Mouse (Mus musculus) adrenal gland, postnatal 10 days (tissue): Measurements from ENCODE around the gene Cnst. TPM values are rescaled to one million over a fixed set of nuclear protein-coding genes. Genes with fewer than 3 reads are reported as not detected.

Source experiments
- DNase-seq: peaks from one replicate; pipeline ENCODE4 v3.0.0; 2021; ENCODE audit warnings: mixed read lengths
- total RNA-seq, 2 experiments: library from RNA; stranded (reverse); gene quantifications; 2 replicates each; pipeline ENCODE4 v1.2.3; 2021

The Cnst gene
- total RNA-seq, 2 experiments from 2014 or later: 36.5 to 42.1 TPM

- no peak for DNase-seq
Measured at GRCm38 (mm10) chr1:179553197-179553948, 7.2 kb downstream of the Cnst start.

GRCm38 (mm10) chr1:179553949-179554347 lies 7.8 kb downstream of the Cnst start:
- no peak for DNase-seq

- DNase-seq: no peak
Measured at GRCm38 (mm10) chr1:179556921-179557320, 10.8 kb downstream of the Cnst start.

GRCm38 (mm10) chr1:179559446-179560194 lies 13.4 kb downstream of the Cnst start:
- DNase-seq: no peak

- DNase-seq: no peak
Measured at GRCm38 (mm10) chr1:179560845-179561430, 14.8 kb downstream of the Cnst start.

GRCm38 (mm10) chr1:179563211-179563610 lies 17.0 kb downstream of the Cnst start:
- no peak for DNase-seq

- DNase-seq: peak; percentile 72
Measured at GRCm38 (mm10) chr1:179563926-179564325, 17.8 kb downstream of the Cnst start.

GRCm38 (mm10) chr1:179567558-179567957 lies 21.4 kb downstream of the Cnst start:
- DNase-seq: no peak

- no peak for DNase-seq
Measured at GRCm38 (mm10) chr1:179568690-179569398, 22.7 kb downstream of the Cnst start.

- DNase-seq: no peak
Measured at GRCm38 (mm10) chr1:179570482-179570881, 24.3 kb downstream of the Cnst start.

GRCm38 (mm10) chr1:179571686-179572085 lies 25.5 kb downstream of the Cnst start:
- no peak for DNase-seq

- no peak for DNase-seq
Measured at GRCm38 (mm10) chr1:179573650-179574206, 27.6 kb downstream of the Cnst start.

- no peak for DNase-seq
Measured at GRCm38 (mm10) chr1:179578625-179579024, 32.5 kb downstream of the Cnst start.

- no peak for DNase-seq
Measured at GRCm38 (mm10) chr1:179580200-179580599, 34.0 kb downstream of the Cnst start.

- DNase-seq: no peak
Measured at GRCm38 (mm10) chr1:179581422-179581821, 35.3 kb downstream of the Cnst start.

GRCm38 (mm10) chr1:179582021-179582433 lies 35.9 kb downstream of the Cnst start:
- DNase-seq: no peak

- no peak for DNase-seq
Measured at GRCm38 (mm10) chr1:179583090-179583489, 36.9 kb downstream of the Cnst start.

GRCm38 (mm10) chr1:179584220-179584619 lies 38.0 kb downstream of the Cnst start:
- DNase-seq: no peak

- DNase-seq: no peak
Measured at GRCm38 (mm10) chr1:179585646-179586045, 39.5 kb downstream of the Cnst start.

- no peak for DNase-seq
Measured at GRCm38 (mm10) chr1:179586430-179587095, 40.4 kb downstream of the Cnst start.

GRCm38 (mm10) chr1:179588230-179588629 lies 42.1 kb downstream of the Cnst start:
- no peak for DNase-seq

- DNase-seq: no peak
Measured at GRCm38 (mm10) chr1:179591639-179592038, 45.5 kb downstream of the Cnst start.
